Mouse (Mus musculus) adrenal gland, postnatal 25 days (tissue): Measurements from ENCODE around the gene Abhd14a. TPM values are rescaled to one million over a fixed set of nuclear protein-coding genes. Genes with fewer than 3 reads are reported as not detected.
"Not testable (repeated sequence)": the region's sequence is repeated elsewhere in the genome, so short reads cannot be mapped to it uniquely, and the experiment has no call there.

Source experiments
- DNase-seq: peaks from one replicate; pipeline ENCODE4 v3.0.0; 2021; ENCODE audit warnings: mixed read lengths
- long read RNA-seq: library from polyadenylated mRNA; stranded (forward); transcript quantifications from one replicate; pipeline ENCODE4 v2.0.0, GENCODE M21; 2021
- total RNA-seq: library from RNA; stranded (reverse); gene quantifications from 2 replicates; pipeline ENCODE4 v1.2.3, GENCODE M21; 2021

Abhd14a gene
- total RNA-seq, result 21.7 and 23.1 TPM in 2 replicates
- long read RNA-seq, partial matches to known transcripts, result 4 of 30 reads
- long read RNA-seq, other reads (novel, unspliced or antisense), result 22 of 30 reads

- DNase-seq, result peak; percentile 97
Measured at GRCm38 (mm10) chr9:106447348-106447747, at the start of gene Abhd14a, which contains the start of gene Abhd14b. TSS of gene Abhd14a (minus strand) at chr9:106447678. TSS of gene Abhd14b (plus strand) at chr9:106447459.

DNA sequence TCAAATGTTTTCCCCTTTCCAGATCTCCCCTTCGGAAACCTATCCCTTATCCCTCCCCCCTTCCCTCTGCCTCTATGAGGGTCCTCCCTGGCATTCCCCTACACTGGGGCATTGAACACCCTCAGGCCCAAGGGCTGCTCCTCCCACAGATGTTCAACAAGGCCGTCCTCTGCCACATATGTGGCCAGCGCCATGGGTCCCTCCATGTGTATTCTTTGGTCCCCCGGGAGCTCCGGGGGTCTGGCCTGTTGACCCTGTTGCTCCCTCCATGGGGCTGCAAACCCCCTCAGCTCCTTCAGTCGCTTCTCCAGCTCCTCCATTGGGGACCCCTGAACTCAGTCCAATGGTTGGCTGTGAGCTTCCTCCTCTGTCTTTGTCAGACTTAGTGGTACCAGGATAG, 40.1 kb upstream of the Abhd14a start:
- DNase-seq, result not testable (repeated sequence)

DNA sequence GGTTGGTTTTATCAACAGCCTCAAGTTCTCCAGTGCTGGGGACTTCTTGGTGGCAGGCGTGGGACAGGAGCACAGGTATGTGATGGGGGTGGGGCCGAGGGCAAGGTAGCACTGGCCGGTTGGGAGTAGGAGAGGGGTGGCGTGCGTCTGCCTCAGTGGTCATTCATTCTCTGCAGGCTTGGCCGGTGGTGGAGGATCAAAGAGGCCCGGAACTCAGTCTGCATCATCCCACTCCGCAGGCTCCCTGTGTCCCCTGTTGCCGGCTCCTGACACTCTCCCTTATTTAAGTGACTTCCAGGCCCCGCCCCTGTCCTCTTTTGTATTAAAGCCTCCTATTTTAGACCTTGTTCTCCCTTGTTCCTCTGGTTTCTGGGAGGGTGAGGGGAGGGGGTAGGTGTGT, 37.6 kb upstream of the Abhd14a start:
- DNase-seq, result no peak

- DNase-seq, result no peak
Measured at GRCm38 (mm10) chr9:106483606-106484005, 36.1 kb upstream of the Abhd14a start.

DNA sequence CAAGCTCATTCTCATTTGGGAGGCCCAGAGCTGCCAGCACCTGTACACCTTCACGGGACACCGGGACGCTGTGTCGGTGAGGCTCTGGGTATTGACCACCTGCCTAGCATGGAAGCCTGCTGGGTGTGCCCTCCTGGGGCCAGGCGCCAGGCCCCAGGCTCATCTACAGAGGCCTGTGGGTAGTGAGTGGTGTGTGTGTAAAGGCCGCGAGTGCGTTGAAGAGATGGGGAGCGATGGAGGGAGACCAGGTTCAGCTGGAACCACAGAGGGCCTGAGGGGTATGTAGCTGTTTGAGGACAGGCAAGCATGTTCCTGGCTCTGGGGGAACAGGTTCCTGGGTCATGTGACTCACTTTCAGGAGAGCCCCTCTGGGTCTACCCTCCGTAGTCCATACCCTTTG, 35.7 kb upstream of the Abhd14a start:
- DNase-seq, result no peak

DNA sequence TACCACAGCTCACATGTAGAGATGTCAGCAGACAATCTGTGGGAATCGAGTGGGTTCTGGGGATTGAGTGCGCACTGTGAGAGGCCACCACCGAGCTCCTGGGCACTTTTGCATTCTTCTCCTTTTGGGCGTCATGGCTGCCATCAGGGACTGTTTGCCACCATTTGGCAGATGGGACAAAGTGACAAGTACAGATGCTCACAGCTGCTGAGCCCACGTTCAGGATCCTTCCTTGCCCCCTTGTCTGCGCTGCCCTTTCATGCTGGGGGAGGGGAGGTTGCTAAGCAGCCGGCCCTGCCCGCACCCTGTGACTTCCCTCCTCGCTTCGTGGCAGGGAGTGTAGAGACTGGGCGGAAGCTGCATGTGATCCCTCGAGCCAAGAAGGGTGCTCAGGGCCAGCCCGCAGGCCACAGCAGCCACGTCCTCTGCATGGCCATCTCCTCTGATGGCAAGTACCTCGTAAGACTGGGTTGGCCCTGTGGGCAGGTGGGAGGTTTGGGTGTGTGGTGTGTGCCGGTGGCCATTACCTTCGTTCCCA, 35.2 kb upstream of the Abhd14a start:
- DNase-seq, result no peak

DNA sequence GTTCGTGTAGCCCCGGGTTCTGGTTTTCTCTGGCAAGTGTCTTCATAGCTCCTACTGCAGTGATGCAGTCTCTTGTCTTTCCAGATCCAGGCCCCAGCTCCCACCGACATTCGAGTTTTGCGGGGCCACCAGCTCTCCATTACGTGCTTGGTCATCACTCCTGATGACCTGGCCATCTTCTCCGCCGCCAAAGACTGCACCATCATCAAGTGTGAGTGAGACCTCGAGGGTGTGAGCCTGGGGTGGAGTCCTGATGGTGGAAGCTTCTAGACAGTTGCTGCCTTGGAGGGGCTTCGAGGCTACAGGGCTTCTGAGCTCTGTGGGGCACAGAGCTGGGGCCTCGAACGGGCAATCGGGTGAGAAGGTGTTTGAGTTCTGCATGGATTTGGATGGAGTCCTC, 34.2 kb upstream of the Abhd14a start:
- no peak for DNase-seq

DNA sequence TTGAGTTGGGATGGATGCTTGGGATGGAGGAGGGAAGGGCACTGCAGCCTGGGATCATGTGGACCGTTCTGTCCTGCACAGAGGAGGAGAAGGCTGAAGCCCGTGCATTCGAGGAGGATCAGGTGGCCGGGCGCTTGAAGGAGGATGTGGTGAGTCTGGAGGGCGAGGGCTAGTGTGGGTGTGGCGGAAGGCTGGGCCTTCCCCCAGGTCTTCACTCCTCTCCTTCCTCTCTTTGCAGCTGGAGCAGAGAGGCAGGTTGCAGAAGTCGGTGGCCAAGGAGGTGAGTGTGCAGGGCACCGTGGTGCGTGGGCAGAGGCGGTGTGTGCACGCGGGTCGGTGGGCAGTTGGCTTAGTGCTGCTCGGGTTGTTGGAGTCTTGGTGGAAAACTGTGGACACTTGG, 33.6 kb upstream of the Abhd14a start:
- DNase-seq, result no peak

- no peak for DNase-seq
Measured at GRCm38 (mm10) chr9:106480541-106480940, 33.1 kb upstream of the Abhd14a start.

DNA sequence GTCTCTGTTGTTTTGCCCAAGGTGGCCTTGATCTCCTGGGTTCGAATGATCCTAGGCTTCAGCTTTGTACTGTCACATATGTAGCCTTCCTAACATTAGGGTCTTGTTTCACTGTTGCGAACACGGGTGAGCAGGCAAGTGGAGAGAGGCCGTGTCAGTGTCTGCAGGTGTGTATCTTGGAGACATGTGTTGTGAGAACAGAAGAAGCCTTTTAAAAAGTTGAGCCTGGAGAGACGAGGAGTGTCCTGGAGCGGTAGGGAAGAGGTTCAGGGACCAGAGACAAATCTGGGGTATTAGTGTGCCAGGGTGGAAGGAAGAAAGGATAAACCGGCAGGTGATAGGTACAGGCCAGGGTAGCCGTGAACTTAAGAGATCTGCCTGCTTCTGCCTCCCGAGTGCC, 30.6 kb upstream of the Abhd14a start:
- no peak for DNase-seq

DNA sequence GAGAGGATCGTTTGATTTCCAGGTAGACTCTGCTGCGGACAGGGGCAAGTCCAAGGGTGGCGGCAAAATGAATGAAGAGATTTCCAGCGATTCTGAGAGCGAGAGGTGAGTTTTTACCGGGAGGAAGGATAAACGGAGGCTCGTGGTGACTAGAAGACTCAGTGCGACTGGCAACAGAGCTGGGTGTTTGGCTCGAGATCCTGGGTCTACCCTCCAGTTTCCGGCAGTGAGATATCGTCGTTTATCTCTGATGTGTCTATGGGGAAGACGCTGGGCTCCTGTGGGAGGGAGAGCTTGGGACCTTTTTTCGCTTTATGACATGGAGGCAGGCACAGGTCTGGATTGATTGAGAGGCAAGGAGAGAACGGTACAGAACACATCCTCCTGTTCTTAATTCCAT, 30.2 kb upstream of the Abhd14a start:
- no peak for DNase-seq

DNA sequence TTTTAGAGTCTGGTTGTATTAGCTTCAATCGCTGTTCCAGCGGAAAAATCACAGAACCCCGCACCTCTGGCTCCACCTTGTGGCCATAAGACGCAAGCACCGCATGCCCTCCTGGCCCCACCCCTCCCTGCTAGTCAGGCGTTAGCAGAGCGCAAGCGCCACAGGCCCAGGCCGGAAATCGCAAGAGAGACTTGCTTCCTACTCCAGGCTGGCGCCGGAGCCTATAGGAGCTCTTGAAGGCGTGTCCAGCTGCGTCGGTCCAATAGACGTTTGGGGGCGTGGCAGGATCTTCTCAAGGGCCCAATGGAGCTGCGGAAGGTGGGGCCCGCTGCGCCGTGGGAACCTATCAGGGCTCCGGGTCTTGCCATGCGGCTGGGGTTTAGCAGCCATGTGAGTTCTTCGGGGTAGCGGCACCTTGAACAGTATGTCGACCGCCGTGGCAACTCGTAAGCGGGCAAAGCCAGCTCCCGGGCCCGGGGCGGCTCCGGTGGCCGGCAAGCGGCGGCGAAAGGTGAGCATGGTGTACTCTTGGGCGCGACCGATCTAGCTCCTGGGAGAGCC, 29.5 kb upstream of the Abhd14a start, which contains the start of gene Parp3:
Gene Parp3, minus strand, starts transcription at position 26 of the 561 bp plus-strand sequence.
- peak; percentile 97 for DNase-seq

DNA sequence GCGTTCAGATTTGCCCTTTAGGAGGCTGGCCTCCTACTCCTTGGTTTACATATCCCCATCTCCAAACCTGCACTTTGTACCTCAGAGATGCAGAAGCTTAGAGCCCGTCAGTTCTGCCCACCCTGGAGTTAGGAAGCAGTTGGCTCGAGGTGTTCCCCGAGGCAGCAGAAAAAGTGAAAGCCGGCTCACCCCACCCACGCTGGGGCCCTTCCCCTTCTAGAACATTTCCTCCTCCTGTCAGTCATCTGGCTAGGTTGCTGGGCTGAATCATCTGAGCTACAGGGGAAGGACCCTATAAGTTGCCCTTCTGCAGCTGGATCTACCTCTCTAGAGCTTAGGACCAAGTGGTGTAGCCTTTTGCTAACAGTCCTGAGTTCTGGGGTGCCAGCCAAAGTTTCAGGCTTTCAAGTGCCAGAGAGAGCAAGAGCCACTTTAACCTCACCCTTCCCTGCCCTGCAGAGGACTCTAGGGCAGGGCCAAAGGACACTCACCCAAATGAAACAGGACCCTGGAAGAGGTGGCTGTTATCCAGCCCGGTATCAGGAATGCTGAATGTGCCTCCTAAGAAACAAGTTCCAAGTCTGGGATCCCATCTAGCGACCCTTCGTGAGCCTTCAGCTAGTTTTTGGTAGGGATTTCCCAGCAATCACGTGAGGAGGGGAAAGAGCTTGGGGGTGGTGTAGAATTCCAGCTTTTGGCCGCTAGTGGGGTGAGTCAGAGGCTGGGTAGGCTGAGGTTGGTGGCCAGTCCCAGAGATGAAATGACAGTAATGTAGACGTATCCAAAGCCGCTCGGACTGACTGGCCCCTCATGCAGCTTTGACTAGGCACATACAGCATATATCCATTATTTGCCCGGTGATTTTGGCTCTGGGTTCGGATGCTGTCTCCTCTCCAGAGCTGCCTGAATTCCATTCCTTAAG, 28.8 kb upstream of the Abhd14a start:
- DNase-seq, result peak; percentile 60

DNA sequence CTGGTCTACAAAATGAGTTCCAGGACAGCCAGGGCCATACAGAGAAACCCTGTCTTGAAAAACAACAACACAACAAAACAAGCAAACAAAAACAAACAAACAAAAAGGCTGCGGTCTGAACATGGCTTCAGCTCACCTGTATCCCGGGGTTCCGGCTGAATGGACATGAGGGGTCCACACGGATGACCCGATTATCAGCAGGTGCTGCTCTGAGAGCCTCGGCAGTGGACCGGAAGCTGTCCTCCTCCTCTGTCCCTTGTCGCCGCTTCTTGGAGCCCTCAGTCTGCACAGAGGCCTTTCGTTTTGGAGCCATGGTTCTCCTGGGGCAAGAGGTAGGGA, 28.2 kb upstream of the Abhd14a start, which contains the start of gene Rrp9:
Gene Rrp9, plus strand, starts transcription at position 301 of the 339 bp plus-strand sequence.
- no peak for DNase-seq

- peak; percentile 20 for DNase-seq
Measured at GRCm38 (mm10) chr9:106475046-106475445, 27.6 kb upstream of the Abhd14a start.

- peak; percentile 66 for DNase-seq
Measured at GRCm38 (mm10) chr9:106474456-106474855, 27.0 kb upstream of the Abhd14a start.

DNA sequence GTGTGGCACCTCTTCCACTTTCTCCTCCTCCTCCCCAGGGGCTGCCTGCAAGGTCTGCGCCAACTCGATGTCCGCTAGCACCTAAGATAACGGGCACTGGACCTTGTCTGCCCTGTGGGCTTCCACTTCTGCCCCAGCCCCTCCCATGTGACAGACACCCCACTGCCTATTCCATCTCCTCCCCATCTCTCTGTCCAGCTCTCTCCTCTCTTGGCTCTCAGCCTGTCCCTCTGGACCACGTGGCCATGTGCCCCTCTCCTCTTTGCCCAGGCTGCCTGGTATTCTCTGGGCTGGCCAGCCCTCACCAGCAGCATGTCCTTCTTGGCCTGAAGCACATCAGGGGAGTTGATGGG, 26.3 kb upstream of the Abhd14a start:
- DNase-seq, result no peak

DNA sequence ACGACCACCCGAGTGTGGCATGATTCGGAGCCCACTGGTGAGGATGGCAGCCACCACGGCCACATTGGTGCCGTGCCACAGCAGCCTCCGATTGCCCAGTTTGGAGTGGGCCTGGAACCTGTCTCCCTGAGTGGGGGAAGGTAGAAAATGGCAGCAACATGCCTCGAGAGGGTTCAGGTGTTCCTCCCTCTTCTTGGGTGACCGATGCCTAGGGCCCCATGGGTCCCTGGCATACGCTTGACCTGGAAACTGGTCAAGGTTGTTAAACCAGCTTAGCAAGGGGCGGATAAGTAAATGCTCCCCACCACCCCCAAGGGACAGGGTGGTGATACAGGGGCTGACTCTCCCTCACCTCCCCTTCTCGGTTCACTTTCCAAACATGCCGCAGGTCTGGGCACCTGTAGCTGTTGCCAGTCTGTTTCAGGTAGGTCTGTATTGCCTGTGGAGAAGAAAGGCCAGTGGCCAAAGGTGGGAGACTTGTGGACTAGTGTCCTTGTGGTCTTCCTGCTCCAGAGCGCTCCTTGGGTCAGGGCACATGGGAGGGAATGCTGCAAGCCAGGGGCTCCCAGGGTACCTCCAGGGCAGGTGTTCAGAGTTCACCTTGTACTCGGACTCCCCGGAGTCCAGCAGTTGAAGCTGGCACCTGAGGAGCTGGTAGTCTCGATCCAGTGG, 25.7 kb upstream of the Abhd14a start:
- DNase-seq, result no peak

GRCm38 (mm10) chr9:106472321-106472720, 24.8 kb upstream of the Abhd14a start:
- DNase-seq, result no peak

GRCm38 (mm10) chr9:106471892-106472291, 24.4 kb upstream of the Abhd14a start:
- DNase-seq, result peak; percentile 28

DNA sequence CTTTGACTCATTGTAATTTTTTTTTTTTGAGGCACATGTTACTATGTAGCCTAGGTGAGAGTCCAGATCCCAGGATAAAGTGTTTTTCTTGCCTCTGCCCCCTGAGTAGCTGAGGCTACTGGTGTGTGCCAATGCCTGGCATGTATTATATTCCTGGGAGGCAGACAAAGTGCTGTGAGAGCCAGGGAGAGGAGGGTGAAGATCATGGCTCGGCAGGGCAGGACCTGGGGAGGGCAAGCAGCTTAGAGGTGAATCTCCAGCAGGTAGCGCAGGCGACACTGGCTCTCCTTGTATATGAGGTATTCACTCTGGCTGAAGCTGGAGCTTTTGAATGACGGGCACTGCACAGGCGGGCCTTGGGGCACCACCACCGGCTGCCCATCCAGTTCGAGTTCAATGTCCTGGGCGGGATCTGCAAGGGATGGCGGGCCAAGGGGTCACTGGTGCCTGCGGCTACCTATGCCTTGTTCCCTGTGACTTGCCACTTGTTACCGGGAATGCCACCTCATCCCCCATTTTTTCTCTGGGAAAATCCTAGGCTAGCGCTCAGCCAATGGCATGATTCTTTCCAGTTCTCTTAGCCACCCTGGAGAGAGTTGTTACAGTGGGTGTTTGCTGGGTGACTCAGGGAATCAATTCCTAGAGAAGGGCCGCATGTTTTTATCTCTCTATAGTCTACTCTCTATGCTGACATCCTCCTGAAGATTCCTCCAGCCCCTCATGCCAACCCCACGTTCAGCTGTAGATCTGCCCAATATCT, 23.7 kb upstream of the Abhd14a start:
- DNase-seq, result no peak

GRCm38 (mm10) chr9:106469776-106470175, 22.3 kb upstream of the Abhd14a start:
- DNase-seq, result no peak
